Mouse (Mus musculus) myocyte (in vitro differentiated cells): ENCODE results near the gene Rchy1.

Source experiments
- E2F4 ChIP-seq: IDR thresholded peaks from one replicate; pipeline ENCODE4 v1.6.1; 2011; ENCODE audit warnings: mild to moderate bottlenecking, control low read depth, moderate library complexity; ENCODE audit not compliant: insufficient read depth
- MYOD1 ChIP-seq, 3 experiments: IDR thresholded peaks; one replicate each; pipeline ENCODE4 v1.6.1; 2011; ENCODE audit warnings: control low read depth in 2 of 3, low read depth in 2 of 3, mild to moderate bottlenecking in 2 of 3, moderate library complexity in 1 of 3; ENCODE audit not compliant: insufficient read length in 2 of 3, control insufficient read depth in 1 of 3
- POLR2A ChIP-seq: IDR thresholded peaks from one replicate; pipeline ENCODE4 v1.6.1; 2011; ENCODE audit warnings: low read depth, mild to moderate bottlenecking, control low read depth, moderate library complexity; ENCODE audit not compliant: insufficient read length
- TCF3 ChIP-seq: IDR thresholded peaks from one replicate; pipeline ENCODE4 v1.6.1; 2011; ENCODE audit warnings: low read depth, control low read depth; ENCODE audit not compliant: insufficient read length
- USF1 ChIP-seq: IDR thresholded peaks from one replicate; pipeline ENCODE4 v1.6.1; 2011; ENCODE audit warnings: low read depth, mild to moderate bottlenecking, control low read depth, moderate library complexity

DNA sequence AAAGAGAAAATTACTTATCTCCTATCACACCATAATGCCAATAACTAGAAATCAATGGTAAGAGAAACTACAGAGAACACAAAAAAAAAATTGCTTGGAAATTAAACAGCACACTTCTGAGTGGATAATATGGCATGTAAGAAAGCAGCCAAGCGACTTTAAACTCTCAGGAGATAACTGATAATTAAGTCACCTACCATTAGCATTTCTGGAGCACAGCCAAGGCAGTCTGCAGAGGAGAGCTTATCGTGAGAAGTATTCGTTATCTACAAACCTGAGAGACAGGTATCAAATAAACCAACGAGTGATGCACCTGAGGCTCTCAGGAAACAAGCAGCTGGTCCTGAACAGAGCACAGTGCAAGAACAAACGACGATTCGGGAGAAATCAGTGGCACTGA, 48.9 kb upstream of the Rchy1 start:
- TF ChIP-seq POLR2A (no peak), E2F4 (no peak), USF1 (no peak), MYOD1 (IDR thresholded peaks at IDR 0.05; ENCODE audit: control insufficient read depth in 1 of 3, insufficient read length in 2 of 3, low read depth in 2 of 3) (no peak), TCF3 (no peak)
